8 mouse cellular contexts compared by ENCODE assay signal in genomic region chr11:120633520-120634343, GRCm38 (mm10). TPM values are rescaled to one million over a fixed set of nuclear protein-coding genes. Genes with fewer than 3 reads are reported as not detected.
A peak's percentile ranks its signal among the peaks of the same experiment; 100 is the strongest.
DNase-seq lines count a peak whose midpoint lies in the region; ATAC-seq lines count a peak whose summit lies in the region.

Mafg (minus strand) TSS chr11:120633600.

- ATAC-seq in intestine, embryonic 14.5 days (replicated peaks; ENCODE audit: low FRiP score, low TSS enrichment, low read depth), result peak; percentile 88

- peak within 1 kb of the TSS; percentile 84 for H3K27ac ChIP-seq in intestine, embryonic 14.5 days (ENCODE audit: low read depth)

- H3K27me3 ChIP-seq in intestine, embryonic 14.5 days (replicated peaks; ENCODE audit: control insufficient read depth, insufficient read depth, low read length), result no peaks in the 10 kb centered on the region

- H3K4me3 ChIP-seq in intestine, embryonic 14.5 days (ENCODE audit: low read depth, low read length), result peak within 1 kb of the TSS; percentile 83

- peak; percentile 96 to 97 for DNase-seq in adrenal gland, adult (ENCODE audit: inconsistent age in 2 of 2, low spot score in 1 of 2)
- peak; percentile 98 for DNase-seq in embryo, embryonic 10.5 days (ENCODE audit: low spot score)
- DNase-seq in gastrocnemius, postnatal 25 days, result peak; percentile 94
- peak; percentile 94 for DNase-seq in intestine, embryonic 14.5 days (ENCODE audit: low spot score)
- DNase-seq in left cerebral cortex, postnatal 14 days (ENCODE audit: low spot score in 2 of 2), result peak; percentile 95 to 97
- DNase-seq in mesoderm, embryonic 11.5 days (ENCODE audit: low read depth, low spot score), result peak; percentile 97
- DNase-seq in right cerebral cortex, postnatal 36 days (ENCODE audit: low spot score in 2 of 2), result peak; percentile 92 to 93
- peak; percentile 95 for DNase-seq in yolk sac, embryonic 10.5 days (ENCODE audit: low spot score)

- no peaks in the 10 kb centered on the region for H3K9me3 ChIP-seq in intestine, embryonic 14.5 days (ENCODE audit: control insufficient read depth, low read length)

- H3K4me1 ChIP-seq in intestine, embryonic 14.5 days (replicated peaks; ENCODE audit: control insufficient read depth, insufficient read depth, low read length), result peaks cover 20% of the 10 kb centered on the region

- H3K36me3 ChIP-seq in intestine, embryonic 14.5 days (ENCODE audit: control insufficient read depth, insufficient read depth, low read length), result peaks cover 9% of the 10 kb centered on the region

- intact Hi-C loops in left cerebral cortex, postnatal 14 days (cut with DNase I), result no loop called here

- H3K9ac ChIP-seq in intestine, embryonic 14.5 days (ENCODE audit: low read length), result peak within 1 kb of the TSS; percentile 88

- peak within 1 kb of the TSS; percentile 81 for H3K4me2 ChIP-seq in intestine, embryonic 14.5 days (ENCODE audit: low read length)

- 11% methylated on average over 58 of the region's 58 CpGs for WGBS in intestine, embryonic 14.5 days

RNA-seq across cellular contexts. Expression of gene Mafg, which starts in this region (rescaled TPM):
- 10 to 100 TPM; 41.8 to 47.1 TPM for total RNA-seq in gastrocnemius, postnatal 25 days (2021)
- 20.1 and 25.0 TPM in 2 replicates for polyA plus RNA-seq in intestine, embryonic 14.5 days (2014; fragmentation: Nextera tagmentation; extraction: Ambion mirVana)
- 10 to 100 TPM; 84.3 to 94.3 TPM for total RNA-seq in left cerebral cortex, postnatal 14 days (2021)

Comparison
In these comparisons a context has a peak if more than half of its experiments do, and no peak if none do; other contexts are left out.
1. Peak in every context shown above with its lines: DNase-seq, ATAC-seq, H3K4me3 ChIP-seq and H3K27ac ChIP-seq.